In genomic region chr1:136626756-136627155, GRCm38 (mm10) we compare ENCODE assay signal across 11 mouse cellular contexts. TPM values are rescaled to one million over a fixed set of nuclear protein-coding genes. Genes with fewer than 3 reads are reported as not detected.
DNase-seq lines count a peak whose midpoint lies in the region; ATAC-seq and TF ChIP-seq lines count a peak whose summit lies in the region.
"Had no signal": no experiment of that assay in that cellular context is flagged by ENCODE, and none has a peak within 500 bp of the region (broad histone marks: within the 10 kb centered on the region; RNA-seq: fewer than 3 reads in every experiment).

No protein-coding gene starts in this region.

- no peak for DNase-seq in hindbrain, embryonic 10.5 days (ENCODE audit: low spot score)
- DNase-seq in hindbrain, embryonic 11.5 days (ENCODE audit: low spot score), result no peak
- DNase-seq in thymus, postnatal 0 days (ENCODE audit: low spot score), result no peak
- no peak for DNase-seq in urinary bladder, postnatal 10 days (ENCODE audit: low spot score)
- no peak for DNase-seq in heart, embryonic 10.5 days (ENCODE audit: low spot score)
- DNase-seq: cerebellum, postnatal 36 days; kidney, postnatal 4 days; right cerebral cortex, postnatal 14 days had no signal

- H3K4me1 ChIP-seq in hindbrain, embryonic 10.5 days (replicated peaks), result peaks cover 44% of the 10 kb centered on the region
- peaks cover 7% of the 10 kb centered on the region for H3K4me1 ChIP-seq in hindbrain, embryonic 11.5 days (replicated peaks; ENCODE audit: control insufficient read depth, insufficient read depth, low read length)
- H3K4me1 ChIP-seq in E14TG2a.4 (replicated peaks; ENCODE audit: low read depth, low read length), result peaks cover 57% of the 10 kb centered on the region
- H3K4me1 ChIP-seq in forebrain, embryonic 12.5 days, result peaks cover 29% of the 10 kb centered on the region
- peaks cover 20% of the 10 kb centered on the region for H3K4me1 ChIP-seq in liver, embryonic 16.5 days (ENCODE audit: control insufficient read depth, low read depth, low read length)
- peaks cover 40% of the 10 kb centered on the region for H3K4me1 ChIP-seq in heart, embryonic 10.5 days

- H3K9ac ChIP-seq in hindbrain, embryonic 11.5 days (ENCODE audit: low read depth, low read length), result no peak overlapping the region
- no peak overlapping the region for H3K9ac ChIP-seq in forebrain, embryonic 12.5 days
- no peak overlapping the region for H3K9ac ChIP-seq in liver, embryonic 16.5 days (ENCODE audit: low read depth, low read length)

- H3K9me3 ChIP-seq in hindbrain, embryonic 10.5 days, result no peaks in the 10 kb centered on the region
- no peaks in the 10 kb centered on the region for H3K9me3 ChIP-seq in hindbrain, embryonic 11.5 days (ENCODE audit: control insufficient read depth, low read length)
- H3K9me3 ChIP-seq in E14TG2a.4 (ENCODE audit: low read length), result no peaks in the 10 kb centered on the region
- no peaks in the 10 kb centered on the region for H3K9me3 ChIP-seq in forebrain, embryonic 12.5 days
- H3K9me3 ChIP-seq in liver, embryonic 16.5 days (replicated peaks; ENCODE audit: control insufficient read depth, low read length), result no peaks in the 10 kb centered on the region
- no peaks in the 10 kb centered on the region for H3K9me3 ChIP-seq in heart, embryonic 10.5 days

- H3K4me2 ChIP-seq in hindbrain, embryonic 11.5 days (replicated peaks; ENCODE audit: low read depth, low read length), result no peak overlapping the region
- H3K4me2 ChIP-seq in forebrain, embryonic 12.5 days, result 0 out of 2 replicates have a peak overlapping the region, but pooled peaks have one; percentile 92
- H3K4me2 ChIP-seq in liver, embryonic 16.5 days (ENCODE audit: low read depth, low read length), result 0 out of 2 replicates have a peak overlapping the region, but pooled peaks have one; percentile 74

- H3K27ac ChIP-seq in hindbrain, embryonic 10.5 days, result no peak overlapping the region
- H3K27ac ChIP-seq in hindbrain, embryonic 11.5 days (ENCODE audit: low read depth, low read length), result no peak overlapping the region
- no peak overlapping the region for H3K27ac ChIP-seq in forebrain, embryonic 12.5 days
- no peak overlapping the region for H3K27ac ChIP-seq in liver, embryonic 16.5 days (ENCODE audit: low read length)
- no peak overlapping the region for H3K27ac ChIP-seq in heart, embryonic 10.5 days

- 89% methylated on average over 5 of the region's 5 CpGs for WGBS in hindbrain, embryonic 10.5 days
- 92% methylated on average over 5 of the region's 5 CpGs for WGBS in hindbrain, embryonic 11.5 days
- WGBS in forebrain, embryonic 12.5 days, result 88% methylated on average over 5 of the region's 5 CpGs
- 77% methylated on average over 5 of the region's 5 CpGs for WGBS in liver, embryonic 16.5 days (ENCODE audit: insufficient replicate concordance)
- WGBS in heart, embryonic 10.5 days, result 93% methylated on average over 5 of the region's 5 CpGs

- peaks cover 57% of the 10 kb centered on the region for H3K36me3 ChIP-seq in hindbrain, embryonic 10.5 days
- peaks cover 15% of the 10 kb centered on the region; the same call in 1 of the 2 replicates for H3K36me3 ChIP-seq in hindbrain, embryonic 11.5 days (ENCODE audit: control insufficient read depth, insufficient read depth, low read length)
- peaks cover 62% of the 10 kb centered on the region for H3K36me3 ChIP-seq in E14TG2a.4 (ENCODE audit: insufficient read depth, low read length)
- H3K36me3 ChIP-seq in forebrain, embryonic 12.5 days (replicated peaks), result peaks cover 26% of the 10 kb centered on the region
- no peaks in the 10 kb centered on the region for H3K36me3 ChIP-seq in liver, embryonic 16.5 days (ENCODE audit: control insufficient read depth, insufficient read depth)
- peaks cover 20% of the 10 kb centered on the region for H3K36me3 ChIP-seq in heart, embryonic 10.5 days

- no peak for TF ChIP-seq CTCF in E14TG2a.4 (conservative IDR thresholded peaks at IDR 0.05; ENCODE audit: low read length)

- no peak for ATAC-seq in hindbrain, embryonic 11.5 days (ENCODE audit: low FRiP score)
- no peak for ATAC-seq in forebrain, embryonic 12.5 days (ENCODE audit: low FRiP score)
- ATAC-seq in liver, embryonic 16.5 days (ENCODE audit: low read depth), result no peak

- no peaks in the 10 kb centered on the region for H3K27me3 ChIP-seq in hindbrain, embryonic 10.5 days (ENCODE audit: insufficient read depth, poor library complexity, severe bottlenecking)
- H3K27me3 ChIP-seq in hindbrain, embryonic 11.5 days (ENCODE audit: control insufficient read depth, insufficient read depth, low read length), result no peaks in the 10 kb centered on the region
- H3K27me3 ChIP-seq in E14TG2a.4 (ENCODE audit: insufficient read depth, low read length), result no peaks in the 10 kb centered on the region
- no peaks in the 10 kb centered on the region for H3K27me3 ChIP-seq in forebrain, embryonic 12.5 days
- H3K27me3 ChIP-seq in liver, embryonic 16.5 days (ENCODE audit: control insufficient read depth, insufficient read depth, low read depth, low read length), result no peaks in the 10 kb centered on the region
- H3K27me3 ChIP-seq in heart, embryonic 10.5 days (ENCODE audit: insufficient read depth, poor library complexity, severe bottlenecking), result no peaks in the 10 kb centered on the region

- H3K4me3 ChIP-seq in hindbrain, embryonic 10.5 days, result peak overlapping the region; percentile 98; the same call in 1 of the 2 replicates
- H3K4me3 ChIP-seq in hindbrain, embryonic 11.5 days (ENCODE audit: low read depth, low read length), result no peak overlapping the region
- H3K4me3 ChIP-seq in E14TG2a.4 (replicated peaks; ENCODE audit: low read length), result 0 out of 2 replicates have a peak overlapping the region, but pooled peaks have one; percentile 32
- peak overlapping the region; percentile 94; the same call in 1 of the 2 replicates for H3K4me3 ChIP-seq in forebrain, embryonic 12.5 days (replicated peaks)
- no peak overlapping the region for H3K4me3 ChIP-seq in liver, embryonic 16.5 days (ENCODE audit: low read depth, low read length)
- H3K4me3 ChIP-seq in heart, embryonic 10.5 days, result no peak overlapping the region

RNA-seq across cellular contexts. Expression of gene Zfp281, which starts 2.1 kb away (rescaled TPM):
- 22.9 and 27.7 TPM in 2 replicates for polyA plus RNA-seq in hindbrain, embryonic 10.5 days (2016; fragmentation: Nextera tagmentation; extraction: Ambion mirVana)
- 38.5 and 39.3 TPM in 2 replicates for polyA plus RNA-seq in hindbrain, embryonic 11.5 days (2014; fragmentation: Nextera tagmentation; extraction: Ambion mirVana)
- polyA plus RNA-seq in forebrain, embryonic 12.5 days (2016; fragmentation: Nextera tagmentation; extraction: Ambion mirVana), result 33.5 and 34.9 TPM in 2 replicates
- 6.4 TPM in 2 replicates for polyA plus RNA-seq in liver, embryonic 16.5 days (2015; fragmentation: Nextera tagmentation; extraction: Ambion mirVana)
- 18.0 and 19.5 TPM in 2 replicates for polyA plus RNA-seq in thymus, postnatal 0 days (2015; fragmentation: Nextera tagmentation; extraction: Ambion mirVana)
- 15.6 and 22.5 TPM in 2 replicates for polyA plus RNA-seq in heart, embryonic 10.5 days (2016; fragmentation: Nextera tagmentation; extraction: Ambion mirVana)

Comparison
In these comparisons a context has a peak if more than half of its experiments do, and no peak if none do; other contexts are left out.
1. H3K4me3 ChIP-seq: peak in hindbrain, embryonic 10.5 days (single experiment), E14TG2a.4 (single experiment) and forebrain, embryonic 12.5 days (single experiment); none in hindbrain, embryonic 11.5 days (single experiment), liver, embryonic 16.5 days (single experiment) and heart, embryonic 10.5 days (single experiment).